Mouse (Mus musculus): Measurements from ENCODE around the gene Hsd17b13. TPM values are rescaled to one million over a fixed set of nuclear protein-coding genes. Genes with fewer than 3 reads are reported as not detected.

The Hsd17b13 gene
- total RNA-seq, 2 experiments from 2014 or later: not detected

DNA sequence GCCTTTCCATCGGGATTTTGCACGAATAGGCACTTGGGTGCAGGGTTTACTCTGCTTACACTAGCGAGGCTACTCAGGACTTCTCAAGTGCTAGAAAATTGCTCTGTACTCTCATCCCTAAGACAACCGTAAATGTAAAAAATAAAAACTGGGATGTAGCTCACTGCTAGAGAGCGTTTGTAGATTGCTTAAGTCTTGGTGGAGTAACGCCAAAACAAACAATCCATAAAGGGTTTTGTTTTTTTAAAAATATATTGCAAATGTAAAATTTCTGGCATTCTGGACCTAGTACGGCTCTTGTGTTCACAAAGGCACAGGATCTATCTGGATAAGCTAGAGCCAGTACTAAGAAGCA, 49.0 kb downstream of the Hsd17b13 start:
- H3K4me3 ChIP-seq: no peak overlapping the region
- no peak for DNase-seq (ENCODE audit: low spot score in 2 of 2)
- TF ChIP-seq CTCF (conservative IDR thresholded peaks at IDR 0.05): no peak
- H3K27ac ChIP-seq: no peak overlapping the region

DNA sequence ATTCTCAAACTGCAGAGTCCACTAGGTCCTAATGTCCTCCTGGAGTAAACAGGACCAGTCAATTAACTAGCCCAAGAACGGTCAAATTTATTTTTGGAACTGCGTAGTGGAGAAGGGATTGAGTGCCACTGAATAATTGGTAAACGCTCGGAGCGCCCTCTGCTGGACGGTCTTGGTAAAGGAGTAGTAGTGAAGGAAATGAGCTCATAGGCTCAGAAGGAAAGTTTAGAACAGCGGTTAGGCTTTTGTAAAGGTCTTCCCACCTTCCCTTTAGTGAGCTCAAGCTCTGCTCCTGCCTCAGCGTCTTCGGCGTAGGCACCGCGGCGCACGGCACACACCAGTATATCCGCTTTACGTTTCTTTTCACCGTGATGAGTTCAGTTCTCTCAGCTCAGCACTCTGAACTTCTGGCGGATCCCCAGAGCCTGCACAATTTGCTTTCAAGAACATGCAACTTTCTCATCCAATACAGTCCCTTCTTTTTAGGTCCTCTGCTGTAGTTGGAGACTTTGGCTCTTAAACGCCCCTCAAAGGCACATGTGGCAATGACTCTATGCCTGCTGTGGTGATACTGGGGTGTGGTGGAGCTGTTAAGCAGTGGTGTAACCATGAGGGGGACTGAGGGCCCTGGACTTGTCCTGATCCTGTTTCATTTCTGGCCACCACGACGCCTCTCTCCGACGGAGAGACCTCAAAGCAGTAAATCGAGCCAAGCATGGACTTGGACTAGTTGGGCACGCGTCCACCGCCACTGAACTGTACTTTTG, 49.6 kb downstream of the Hsd17b13 start:
- TF ChIP-seq CTCF (conservative IDR thresholded peaks at IDR 0.05): peak; percentile 96
- no peak overlapping the region for H3K27ac ChIP-seq
- H3K4me3 ChIP-seq: peak overlapping the region; percentile 41
- DNase-seq (ENCODE audit: low spot score in 2 of 2): peak; percentile 77 to 95

- Histone ChIP-seq H3K4me3 (no peak overlapping the region), H3K27ac (no peak overlapping the region)
- no peak for DNase-seq (ENCODE audit: low spot score in 2 of 2)
- peak; percentile 66 for TF ChIP-seq CTCF (conservative IDR thresholded peaks at IDR 0.05)
These were observed 50.8 kb downstream of the Hsd17b13 start for GRCm38 (mm10) chr5:103926398-103926797.

DNA sequence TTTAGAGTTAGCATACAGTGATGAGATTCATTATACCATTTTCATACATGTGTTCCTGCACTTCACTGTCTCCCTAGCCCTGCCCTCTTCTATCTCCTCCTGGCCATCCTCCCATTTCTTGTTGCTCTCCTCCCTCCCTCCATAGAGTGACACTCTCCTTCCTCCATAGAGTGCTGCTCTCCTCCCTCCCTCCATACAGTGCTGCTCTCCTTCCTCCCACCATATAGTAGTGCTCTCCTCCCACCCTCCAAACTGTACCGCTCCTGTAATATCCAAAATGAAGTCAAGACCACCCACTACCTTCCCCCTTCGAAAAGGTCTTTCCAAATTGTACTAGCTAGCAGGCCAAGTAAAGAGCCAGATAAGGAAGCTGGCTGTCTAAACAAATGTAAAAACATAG, 53.5 kb downstream of the Hsd17b13 start:
- Histone ChIP-seq H3K4me3 (no peak overlapping the region), H3K27ac (no peak overlapping the region)
- no peak for DNase-seq (ENCODE audit: low spot score in 2 of 2)
- no peak for TF ChIP-seq CTCF (conservative IDR thresholded peaks at IDR 0.05)

GRCm38 (mm10) chr5:103923101-103923500, 54.1 kb downstream of the Hsd17b13 start:
- Histone ChIP-seq H3K4me3 (no peak overlapping the region), H3K27ac (no peak overlapping the region)
- TF ChIP-seq CTCF (conservative IDR thresholded peaks at IDR 0.05): no peak
- DNase-seq (ENCODE audit: low spot score in 2 of 2): no peak

GRCm38 (mm10) chr5:103922436-103922835, 54.8 kb downstream of the Hsd17b13 start:
- no peak for DNase-seq (ENCODE audit: low spot score in 2 of 2)
- H3K4me3 ChIP-seq: no peak overlapping the region
- no peak for TF ChIP-seq CTCF (conservative IDR thresholded peaks at IDR 0.05)
- no peak overlapping the region for H3K27ac ChIP-seq

DNA sequence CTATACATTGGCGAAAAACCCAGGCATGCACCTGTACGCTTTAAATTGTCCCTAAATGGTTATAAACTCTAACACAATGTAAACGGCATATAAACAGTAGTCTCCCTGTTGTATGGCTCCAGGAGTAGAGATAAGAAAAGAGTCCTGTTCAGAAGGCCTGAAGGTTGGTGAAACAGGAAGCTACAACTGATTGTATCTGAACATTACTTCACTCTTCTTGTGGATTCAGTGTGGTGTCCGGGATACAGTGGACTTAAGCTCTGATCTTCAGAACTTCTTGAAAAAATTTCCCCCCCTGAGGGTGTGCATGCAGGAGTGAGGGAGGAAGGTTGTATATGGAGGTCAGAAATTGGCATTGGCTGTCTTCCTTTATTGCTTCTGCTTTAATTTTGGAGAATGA, 57.7 kb downstream of the Hsd17b13 start:
- Histone ChIP-seq H3K4me3 (no peak overlapping the region), H3K27ac (no peak overlapping the region)
- no peak for TF ChIP-seq CTCF (conservative IDR thresholded peaks at IDR 0.05)
- DNase-seq (ENCODE audit: low spot score in 2 of 2): no peak

GRCm38 (mm10) chr5:103918233-103918632, 59.0 kb downstream of the Hsd17b13 start:
- DNase-seq (ENCODE audit: low spot score in 2 of 2): no peak

GRCm38 (mm10) chr5:103917357-103917895, 59.8 kb downstream of the Hsd17b13 start:
- H3K4me3 ChIP-seq: no peak overlapping the region
- no peak overlapping the region for H3K27ac ChIP-seq
- no peak for DNase-seq (ENCODE audit: low spot score in 2 of 2)
- peak; percentile 66 for TF ChIP-seq CTCF (conservative IDR thresholded peaks at IDR 0.05)

More at GRCm38 (mm10) chr5:103918233-103918632, 59.0 kb downstream of the Hsd17b13 start:
- Histone ChIP-seq H3K4me3 (no peak overlapping the region), H3K27ac (no peak overlapping the region)
- no peak for TF ChIP-seq CTCF (conservative IDR thresholded peaks at IDR 0.05)

DNA sequence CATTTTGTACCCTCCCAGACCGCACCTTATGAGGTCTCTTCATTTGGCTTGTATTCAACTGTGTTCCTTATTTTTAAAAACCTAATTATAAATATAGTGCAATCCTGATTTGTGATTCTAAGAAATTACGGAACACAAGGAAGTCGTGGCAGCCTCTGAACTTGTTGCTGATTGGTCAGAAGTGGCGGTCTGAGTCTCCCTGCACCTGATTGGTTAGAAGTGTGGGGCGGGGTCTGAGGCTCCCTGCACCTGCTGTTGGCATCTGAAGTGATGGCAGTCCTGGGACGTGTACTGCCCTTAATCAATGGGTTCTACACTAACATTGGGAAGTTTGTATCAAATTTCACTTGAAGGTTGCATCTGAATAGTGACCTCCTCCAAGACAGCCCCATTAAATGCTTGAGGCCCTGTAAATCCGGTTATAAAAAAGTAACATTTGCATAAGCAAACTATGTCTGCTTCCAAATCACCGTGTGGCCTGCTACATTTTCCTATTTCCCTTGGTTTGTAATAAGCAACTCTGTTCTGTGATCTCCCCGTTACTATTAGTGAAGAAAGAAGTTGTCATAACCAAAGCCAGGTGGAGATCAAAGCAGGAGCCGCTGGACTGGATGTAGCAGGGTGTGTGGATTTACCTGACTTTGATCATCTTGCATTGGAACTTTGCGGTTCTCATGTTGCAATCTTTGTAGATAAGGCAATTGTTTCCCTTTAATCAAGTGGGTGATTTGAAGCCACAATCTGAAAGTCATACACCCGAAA, 60.4 kb downstream of the Hsd17b13 start:
- TF ChIP-seq CTCF (conservative IDR thresholded peaks at IDR 0.05): no peak
- H3K4me3 ChIP-seq: no peak overlapping the region
- H3K27ac ChIP-seq: no peak overlapping the region
- DNase-seq (ENCODE audit: low spot score in 2 of 2): no peak

DNA sequence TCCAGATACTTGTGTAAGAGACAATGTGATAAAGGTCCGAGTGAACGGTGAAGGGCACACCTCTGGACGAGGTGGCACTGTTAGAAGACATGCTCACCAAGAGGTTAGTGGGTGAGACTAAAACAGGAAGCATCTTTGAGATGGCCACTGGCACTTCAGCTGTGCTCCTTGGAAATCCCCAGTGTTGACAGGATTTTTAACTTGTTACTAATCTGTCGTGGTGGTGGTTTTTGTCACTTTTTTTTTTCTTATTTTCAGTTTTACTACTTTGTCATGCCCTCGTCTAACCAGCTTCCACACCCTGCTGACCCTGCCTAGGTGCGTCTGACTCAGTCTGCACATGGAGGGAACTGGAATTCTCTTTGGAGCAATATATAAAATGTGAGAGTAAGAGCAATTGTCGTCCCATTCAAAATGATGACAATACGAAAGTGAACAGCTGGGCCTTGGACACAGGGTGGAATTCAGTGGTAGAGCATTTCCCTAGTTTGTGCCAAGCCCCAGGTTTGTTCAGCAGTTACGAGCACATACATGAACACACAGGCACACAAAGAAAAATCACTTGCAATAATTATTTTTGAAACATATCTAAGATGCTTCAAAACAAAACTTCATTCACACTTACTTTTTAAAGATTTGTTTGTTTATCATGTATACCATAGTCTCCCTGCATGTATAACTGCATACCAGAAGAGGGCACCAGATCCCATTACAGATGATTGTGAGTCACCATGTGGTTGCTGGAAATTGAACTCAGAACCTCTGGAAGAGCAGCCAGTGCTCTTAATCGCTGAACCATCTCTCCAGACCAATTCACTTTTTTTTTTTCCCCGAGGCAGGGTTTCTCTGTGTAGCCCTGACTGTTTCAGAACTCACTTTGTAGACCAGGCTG, 62.6 kb downstream of the Hsd17b13 start:
- no peak overlapping the region for H3K4me3 ChIP-seq
- DNase-seq (ENCODE audit: low spot score in 2 of 2): no peak
- H3K27ac ChIP-seq: no peak overlapping the region
- TF ChIP-seq CTCF (conservative IDR thresholded peaks at IDR 0.05): peak; percentile 73

DNA sequence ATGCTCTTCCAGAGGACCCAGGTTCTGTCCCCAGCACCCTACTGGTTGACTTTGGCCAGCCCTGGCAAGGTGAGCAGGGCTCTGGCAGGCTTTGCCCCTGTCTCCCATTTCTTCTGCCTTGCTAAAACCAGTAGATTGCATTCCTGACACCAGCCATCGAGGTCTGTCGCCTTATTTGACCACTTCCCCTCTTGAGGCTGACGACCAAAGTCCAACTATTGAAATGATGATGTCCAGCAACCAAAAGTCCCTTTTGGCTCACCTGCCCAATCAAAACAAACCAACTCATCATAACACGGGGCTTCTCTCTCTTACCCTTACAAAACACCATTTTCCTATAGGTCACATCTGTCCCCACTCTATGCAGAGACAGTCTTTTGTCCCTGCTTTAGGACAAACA, 64.1 kb downstream of the Hsd17b13 start:
- no peak overlapping the region for H3K4me3 ChIP-seq
- DNase-seq (ENCODE audit: low spot score in 2 of 2): no peak
- H3K27ac ChIP-seq: no peak overlapping the region
- no peak for TF ChIP-seq CTCF (conservative IDR thresholded peaks at IDR 0.05)
